Mouse (Mus musculus): ENCODE data around the gene Oxsm. TPM values are rescaled to one million over a fixed set of nuclear protein-coding genes. Genes with fewer than 3 reads are reported as not detected.

The Oxsm gene
- polyA plus RNA-seq, 1 experiment: 7.2 TPM

DNA sequence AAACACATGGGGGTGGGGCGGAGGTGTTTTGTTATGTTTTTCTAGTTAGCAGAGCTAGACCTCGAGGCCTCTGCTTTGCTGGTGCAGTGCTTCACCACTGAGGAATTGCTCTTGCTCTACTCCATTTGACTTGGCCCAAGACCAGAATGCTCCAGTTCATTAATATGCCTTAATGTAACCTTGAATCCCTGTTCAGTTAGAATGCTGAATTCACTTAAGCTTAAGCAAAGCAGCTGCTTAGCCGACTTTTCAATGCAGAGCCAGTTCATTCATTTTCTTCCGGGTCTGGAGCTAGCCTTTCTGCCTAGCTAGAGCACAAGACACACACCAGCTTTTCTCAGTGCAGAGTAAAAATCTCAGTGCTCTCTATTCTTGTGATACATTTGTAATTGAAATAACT is 29.6 kb upstream of the Oxsm start:
- no peaks in the 10 kb centered on the region for H3K27me3 ChIP-seq (ENCODE audit: control insufficient read depth, insufficient read depth, low read length, poor library complexity, severe bottlenecking)
- no peak overlapping the region for H3K27ac ChIP-seq (ENCODE audit: insufficient read depth, low read length)
- H3K9ac ChIP-seq (ENCODE audit: low read depth, poor library complexity, severe bottlenecking): no peak overlapping the region
- TF ChIP-seq CTCF (IDR thresholded peaks at IDR 0.05; ENCODE audit: low read depth, low read length) (no peak), EP300 (IDR thresholded peaks at IDR 0.05; ENCODE audit: insufficient read depth, low read depth, low read length) (no peak)
- no peaks in the 10 kb centered on the region for H3K4me1 ChIP-seq (ENCODE audit: control insufficient read depth, insufficient read depth, low read length)
- no peak overlapping the region for H3K4me3 ChIP-seq (ENCODE audit: low read depth, low read length)
- H3K9me3 ChIP-seq (replicated peaks; ENCODE audit: control insufficient read depth, insufficient read depth, low read length, poor library complexity, severe bottlenecking): no peaks in the 10 kb centered on the region
- no peaks in the 10 kb centered on the region for H3K36me3 ChIP-seq (ENCODE audit: control insufficient read depth, insufficient read depth, low read length, poor library complexity, severe bottlenecking)

GRCm38 (mm10) chr14:16273677-16274076 is 24.1 kb upstream of the Oxsm start:
- H3K36me3 ChIP-seq (ENCODE audit: control insufficient read depth, insufficient read depth, low read length, poor library complexity, severe bottlenecking): no peaks in the 10 kb centered on the region
- H3K4me1 ChIP-seq (ENCODE audit: control insufficient read depth, insufficient read depth, low read length): no peaks in the 10 kb centered on the region

DNA sequence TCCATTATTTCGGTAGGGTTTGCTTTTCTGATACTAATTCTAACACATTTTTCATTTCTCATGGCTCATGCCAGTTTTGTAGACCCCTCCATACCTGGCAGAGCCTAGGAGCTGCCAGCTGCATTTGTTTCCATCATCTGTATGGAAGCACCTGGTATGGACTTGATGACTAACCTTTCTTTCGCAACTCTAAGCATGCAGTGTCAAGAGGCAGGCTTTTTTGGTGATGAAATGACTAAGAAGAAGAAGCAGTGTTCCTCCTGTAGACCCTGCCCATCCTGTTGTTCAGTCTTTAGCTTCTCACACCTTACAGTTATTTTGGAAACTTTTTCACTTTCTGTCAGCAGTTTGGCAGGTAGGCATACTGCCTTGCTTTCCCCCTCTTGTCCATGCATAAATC is 20.2 kb upstream of the Oxsm start:
- TF ChIP-seq EP300 (IDR thresholded peaks at IDR 0.05; ENCODE audit: insufficient read depth, low read depth, low read length): no peak
- TF ChIP-seq CTCF (IDR thresholded peaks at IDR 0.05; ENCODE audit: low read depth, low read length): no peak
- TF ChIP-seq POLR2A (IDR thresholded peaks at IDR 0.05; ENCODE audit: insufficient read depth, low read length): no peak
- Histone ChIP-seq H3K27me3 (ENCODE audit: control insufficient read depth, insufficient read depth, low read length, poor library complexity, severe bottlenecking) (no peaks in the 10 kb centered on the region), H3K9ac (ENCODE audit: low read depth, poor library complexity, severe bottlenecking) (no peak overlapping the region)

More at GRCm38 (mm10) chr14:16273677-16274076, 24.1 kb upstream of the Oxsm start:
- Histone ChIP-seq H3K27me3 (ENCODE audit: control insufficient read depth, insufficient read depth, low read length, poor library complexity, severe bottlenecking) (no peaks in the 10 kb centered on the region), H3K4me3 (ENCODE audit: low read depth, low read length) (no peak overlapping the region), H3K9me3 (replicated peaks; ENCODE audit: control insufficient read depth, insufficient read depth, low read length, poor library complexity, severe bottlenecking) (no peaks in the 10 kb centered on the region), H3K27ac (ENCODE audit: insufficient read depth, low read length) (no peak overlapping the region), H3K9ac (ENCODE audit: low read depth, poor library complexity, severe bottlenecking) (no peak overlapping the region)
- TF ChIP-seq POLR2A (IDR thresholded peaks at IDR 0.05; ENCODE audit: insufficient read depth, low read length) (no peak), EP300 (IDR thresholded peaks at IDR 0.05; ENCODE audit: insufficient read depth, low read depth, low read length) (no peak), CTCF (IDR thresholded peaks at IDR 0.05; ENCODE audit: low read depth, low read length) (no peak)

DNA sequence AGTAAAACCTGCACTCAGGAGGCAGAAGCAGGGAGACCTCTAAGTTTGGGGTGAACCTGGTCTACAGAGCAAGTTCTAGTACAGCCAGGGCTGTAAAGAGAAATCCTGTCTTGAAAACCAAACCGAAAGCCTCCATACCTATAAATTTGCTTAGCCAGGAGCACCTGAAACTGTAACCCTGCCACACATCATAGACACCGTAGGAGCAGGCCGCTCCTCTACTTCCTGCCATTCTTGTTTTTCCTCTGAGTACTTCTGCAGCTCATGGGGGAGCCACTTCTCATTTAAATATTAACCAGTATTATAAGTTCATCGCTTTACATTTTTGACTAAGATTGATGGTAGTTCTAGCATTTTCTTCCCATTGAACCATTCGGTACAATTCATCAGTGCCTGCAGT is 17.4 kb upstream of the Oxsm start:
- H3K9ac ChIP-seq (ENCODE audit: low read depth, poor library complexity, severe bottlenecking): no peak overlapping the region
- H3K9me3 ChIP-seq (replicated peaks; ENCODE audit: control insufficient read depth, insufficient read depth, low read length, poor library complexity, severe bottlenecking): no peaks in the 10 kb centered on the region
- no peaks in the 10 kb centered on the region for H3K27me3 ChIP-seq (ENCODE audit: control insufficient read depth, insufficient read depth, low read length, poor library complexity, severe bottlenecking)
- TF ChIP-seq EP300 (IDR thresholded peaks at IDR 0.05; ENCODE audit: insufficient read depth, low read depth, low read length) (no peak), POLR2A (IDR thresholded peaks at IDR 0.05; ENCODE audit: insufficient read depth, low read length) (no peak), CTCF (IDR thresholded peaks at IDR 0.05; ENCODE audit: low read depth, low read length) (no peak)
- H3K36me3 ChIP-seq (ENCODE audit: control insufficient read depth, insufficient read depth, low read length, poor library complexity, severe bottlenecking): no peaks in the 10 kb centered on the region
- H3K27ac ChIP-seq (ENCODE audit: insufficient read depth, low read length): no peak overlapping the region
- no peaks in the 10 kb centered on the region for H3K4me1 ChIP-seq (ENCODE audit: control insufficient read depth, insufficient read depth, low read length)
- H3K4me3 ChIP-seq (ENCODE audit: low read depth, low read length): no peak overlapping the region

More for the DNA sequence above, 20.2 kb upstream of the Oxsm start:
- H3K36me3 ChIP-seq (ENCODE audit: control insufficient read depth, insufficient read depth, low read length, poor library complexity, severe bottlenecking): no peaks in the 10 kb centered on the region
- no peaks in the 10 kb centered on the region for H3K4me1 ChIP-seq (ENCODE audit: control insufficient read depth, insufficient read depth, low read length)
- no peak overlapping the region for H3K4me3 ChIP-seq (ENCODE audit: low read depth, low read length)
- no peaks in the 10 kb centered on the region for H3K9me3 ChIP-seq (replicated peaks; ENCODE audit: control insufficient read depth, insufficient read depth, low read length, poor library complexity, severe bottlenecking)
- H3K27ac ChIP-seq (ENCODE audit: insufficient read depth, low read length): no peak overlapping the region

- no peaks in the 10 kb centered on the region for H3K27me3 ChIP-seq (ENCODE audit: control insufficient read depth, insufficient read depth, low read length, poor library complexity, severe bottlenecking)
Measured at GRCm38 (mm10) chr14:16261869-16262268, 12.3 kb upstream of the Oxsm start.

GRCm38 (mm10) chr14:16260541-16260940 is 10.9 kb upstream of the Oxsm start:
- no peak overlapping the region for H3K4me3 ChIP-seq (ENCODE audit: low read depth, low read length)
- TF ChIP-seq CTCF (IDR thresholded peaks at IDR 0.05; ENCODE audit: low read depth, low read length): no peak
- TF ChIP-seq EP300 (IDR thresholded peaks at IDR 0.05; ENCODE audit: insufficient read depth, low read depth, low read length): no peak
- TF ChIP-seq POLR2A (IDR thresholded peaks at IDR 0.05; ENCODE audit: insufficient read depth, low read length): no peak
- no peaks in the 10 kb centered on the region for H3K36me3 ChIP-seq (ENCODE audit: control insufficient read depth, insufficient read depth, low read length, poor library complexity, severe bottlenecking)
- H3K9ac ChIP-seq (ENCODE audit: low read depth, poor library complexity, severe bottlenecking): no peak overlapping the region
- no peaks in the 10 kb centered on the region for H3K4me1 ChIP-seq (ENCODE audit: control insufficient read depth, insufficient read depth, low read length)
- no peak overlapping the region for H3K27ac ChIP-seq (ENCODE audit: insufficient read depth, low read length)
- no peaks in the 10 kb centered on the region for H3K27me3 ChIP-seq (ENCODE audit: control insufficient read depth, insufficient read depth, low read length, poor library complexity, severe bottlenecking)
- no peaks in the 10 kb centered on the region for H3K9me3 ChIP-seq (replicated peaks; ENCODE audit: control insufficient read depth, insufficient read depth, low read length, poor library complexity, severe bottlenecking)

More at GRCm38 (mm10) chr14:16261869-16262268, 12.3 kb upstream of the Oxsm start:
- Histone ChIP-seq H3K4me1 (ENCODE audit: control insufficient read depth, insufficient read depth, low read length) (no peaks in the 10 kb centered on the region), H3K36me3 (ENCODE audit: control insufficient read depth, insufficient read depth, low read length, poor library complexity, severe bottlenecking) (no peaks in the 10 kb centered on the region), H3K4me3 (ENCODE audit: low read depth, low read length) (no peak overlapping the region), H3K9ac (ENCODE audit: low read depth, poor library complexity, severe bottlenecking) (no peak overlapping the region), H3K9me3 (replicated peaks; ENCODE audit: control insufficient read depth, insufficient read depth, low read length, poor library complexity, severe bottlenecking) (no peaks in the 10 kb centered on the region), H3K27ac (ENCODE audit: insufficient read depth, low read length) (no peak overlapping the region)
- TF ChIP-seq POLR2A (IDR thresholded peaks at IDR 0.05; ENCODE audit: insufficient read depth, low read length) (no peak), CTCF (IDR thresholded peaks at IDR 0.05; ENCODE audit: low read depth, low read length) (no peak), EP300 (IDR thresholded peaks at IDR 0.05; ENCODE audit: insufficient read depth, low read depth, low read length) (no peak)

Data from ES-Bruce4 (cell line).